Mouse (Mus musculus): ENCODE data around the gene Maml3. TPM values are rescaled to one million over a fixed set of nuclear protein-coding genes. Genes with fewer than 3 reads are reported as not detected.
A peak's percentile ranks its signal among the peaks of the same experiment; 100 is the strongest.

Maml3 gene
- polyA plus RNA-seq, 1 experiment from 2014 or later: 1.5 TPM

- Histone ChIP-seq H3K4me3 (no peak overlapping the region), H3K4me2 (no peak overlapping the region), H3K4me1 (peaks cover 42% of the 10 kb centered on the region), H3K9me3 (replicated peaks) (no peaks in the 10 kb centered on the region), H3K36me3 (no peaks in the 10 kb centered on the region), H3K27me3 (replicated peaks) (no peaks in the 10 kb centered on the region), H3K9ac (no peak overlapping the region), H3K27ac (no peak overlapping the region)
- WGBS (ENCODE audit: insufficient replicate concordance): 65% methylated on average over 3 of the region's 3 CpGs
- no peak for ATAC-seq
These were observed 62.2 kb downstream of the Maml3 start for GRCm38 (mm10) chr3:52042680-52043079.

DNA sequence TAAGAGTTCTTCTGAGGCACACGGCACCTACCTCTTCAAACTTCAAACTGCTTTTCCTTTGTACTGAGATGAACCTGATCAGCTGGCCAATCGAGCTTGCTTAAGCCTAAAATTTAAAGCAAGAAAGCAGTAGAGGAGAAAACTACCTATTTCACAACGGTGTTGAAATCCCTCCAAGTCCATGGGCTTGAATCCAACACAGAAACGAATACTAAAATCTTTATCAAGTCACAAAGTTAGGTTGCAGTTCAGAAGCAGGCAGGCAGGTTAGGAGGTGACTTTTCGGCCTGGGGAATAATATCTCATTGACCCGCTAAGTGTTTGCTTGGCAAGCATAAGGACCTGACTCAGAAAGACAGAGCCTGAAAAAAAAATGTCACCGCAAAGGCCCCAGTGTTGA, 64.9 kb downstream of the Maml3 start:
- Histone ChIP-seq H3K27me3 (replicated peaks) (no peaks in the 10 kb centered on the region), H3K36me3 (no peaks in the 10 kb centered on the region), H3K27ac (no peak overlapping the region), H3K9me3 (replicated peaks) (no peaks in the 10 kb centered on the region), H3K4me3 (no peak overlapping the region), H3K4me1 (peaks cover 21% of the 10 kb centered on the region), H3K9ac (no peak overlapping the region), H3K4me2 (no peak overlapping the region)
- WGBS (ENCODE audit: insufficient replicate concordance): 77% methylated on average over 7 of the region's 7 CpGs
- ATAC-seq: no peak

- no peak overlapping the region for H3K4me3 ChIP-seq
- H3K4me1 ChIP-seq: peaks cover 15% of the 10 kb centered on the region
- H3K4me2 ChIP-seq: no peak overlapping the region
- no peak overlapping the region for H3K27ac ChIP-seq
- no peak for ATAC-seq
- no peak overlapping the region for H3K9ac ChIP-seq
- no peaks in the 10 kb centered on the region for H3K9me3 ChIP-seq (replicated peaks)
- 67% methylated on average over 5 of the region's 5 CpGs for WGBS (ENCODE audit: insufficient replicate concordance)
- H3K36me3 ChIP-seq: no peaks in the 10 kb centered on the region
- H3K27me3 ChIP-seq (replicated peaks): no peaks in the 10 kb centered on the region
These were observed 67.6 kb downstream of the Maml3 start for GRCm38 (mm10) chr3:52037260-52037659.

DNA sequence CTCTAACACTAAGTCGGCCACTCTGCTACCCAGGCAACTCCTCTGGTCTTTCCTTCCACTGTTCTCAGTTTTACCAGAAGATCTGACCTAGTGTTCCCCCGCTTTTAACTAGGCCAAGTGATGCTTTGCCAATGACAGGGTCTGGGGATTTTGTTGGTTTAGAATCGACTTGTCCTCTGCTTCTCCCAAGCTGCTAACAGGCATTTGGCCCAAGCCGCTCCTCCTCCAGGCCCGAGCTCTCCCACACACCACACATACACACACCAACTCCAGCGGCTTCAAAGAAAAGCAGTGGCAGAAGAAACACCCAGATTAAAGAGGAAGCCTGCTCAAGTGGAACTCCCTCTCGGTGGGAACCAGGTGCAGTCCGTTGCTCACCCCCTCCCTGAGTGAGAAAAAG, 69.5 kb downstream of the Maml3 start:
- no peak for ATAC-seq
- H3K9ac ChIP-seq: no peak overlapping the region
- 46% methylated on average over 8 of the region's 8 CpGs for WGBS (ENCODE audit: insufficient replicate concordance)

GRCm38 (mm10) chr3:52033857-52034588, 70.9 kb downstream of the Maml3 start:
- Histone ChIP-seq H3K4me3 (no peak overlapping the region), H3K9ac (no peak overlapping the region), H3K36me3 (no peaks in the 10 kb centered on the region), H3K27me3 (replicated peaks) (no peaks in the 10 kb centered on the region), H3K27ac (no peak overlapping the region; the same call in 1 of the 2 replicates), H3K9me3 (replicated peaks) (no peaks in the 10 kb centered on the region), H3K4me1 (peaks cover 26% of the 10 kb centered on the region), H3K4me2 (no peak overlapping the region)
- 45% methylated on average over 14 of the region's 14 CpGs for WGBS (ENCODE audit: insufficient replicate concordance)
- no peak for ATAC-seq

More for the DNA sequence above, 69.5 kb downstream of the Maml3 start:
- H3K9me3 ChIP-seq (replicated peaks): no peaks in the 10 kb centered on the region
- no peak overlapping the region for H3K27ac ChIP-seq
- no peaks in the 10 kb centered on the region for H3K27me3 ChIP-seq (replicated peaks)
- peaks cover 16% of the 10 kb centered on the region for H3K4me1 ChIP-seq
- H3K4me2 ChIP-seq: no peak overlapping the region
- H3K36me3 ChIP-seq: no peaks in the 10 kb centered on the region
- no peak overlapping the region for H3K4me3 ChIP-seq

DNA sequence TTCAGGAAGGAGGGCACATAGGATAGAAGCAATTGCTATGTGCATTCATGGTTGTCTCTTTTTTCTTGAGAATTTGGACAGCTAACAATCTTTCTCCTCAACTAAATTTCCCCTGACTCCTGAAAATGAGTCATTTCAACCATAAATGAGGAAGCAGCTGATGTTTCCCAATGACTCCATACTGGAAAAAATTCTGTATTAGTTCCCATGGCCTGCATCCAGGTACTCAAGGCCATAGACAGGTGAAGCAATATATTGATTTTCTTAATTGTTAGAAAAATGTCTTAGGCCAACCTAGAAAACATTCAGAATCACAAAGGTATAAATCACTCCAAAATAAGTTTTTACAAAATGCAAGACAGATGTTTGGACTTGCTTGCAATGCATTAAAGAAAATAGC, 73.5 kb downstream of the Maml3 start:
- peaks cover 26% of the 10 kb centered on the region for H3K4me1 ChIP-seq
- H3K27me3 ChIP-seq (replicated peaks): no peaks in the 10 kb centered on the region
- no peaks in the 10 kb centered on the region for H3K36me3 ChIP-seq
- H3K9me3 ChIP-seq (replicated peaks): no peaks in the 10 kb centered on the region
- no peak overlapping the region for H3K27ac ChIP-seq
- H3K4me3 ChIP-seq: no peak overlapping the region
- ATAC-seq: no peak
- no peak overlapping the region for H3K4me2 ChIP-seq
- H3K9ac ChIP-seq: no peak overlapping the region

DNA sequence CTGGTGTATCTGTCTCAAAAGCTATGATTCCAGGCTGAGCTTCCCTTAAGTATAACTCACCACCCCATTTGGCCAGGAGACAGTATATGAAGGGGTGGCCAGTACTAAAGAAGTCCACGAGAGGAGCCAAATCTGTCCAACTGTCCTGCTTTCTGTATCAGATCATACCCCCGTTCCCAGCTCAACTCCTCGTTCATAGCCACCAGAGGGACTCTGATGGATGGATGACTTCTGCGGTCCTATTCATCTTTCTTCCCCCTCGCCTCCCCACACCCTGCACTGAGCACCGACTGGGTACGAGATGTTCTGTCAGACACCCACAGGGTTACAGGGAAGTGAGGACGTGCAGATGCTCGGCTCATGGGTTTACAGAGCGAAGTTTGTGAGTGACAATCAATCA, 74.8 kb downstream of the Maml3 start:
- ATAC-seq: no peak
- Histone ChIP-seq H3K27ac (no peak overlapping the region), H3K9ac (no peak overlapping the region)

GRCm38 (mm10) chr3:52029661-52030081, 75.2 kb downstream of the Maml3 start:
- Histone ChIP-seq H3K27me3 (replicated peaks) (no peaks in the 10 kb centered on the region), H3K9me3 (replicated peaks) (no peaks in the 10 kb centered on the region), H3K4me2 (peak overlapping the region; percentile 49), H3K36me3 (no peaks in the 10 kb centered on the region), H3K4me1 (peaks cover 21% of the 10 kb centered on the region), H3K9ac (no peak overlapping the region), H3K27ac (no peak overlapping the region; the same call in 1 of the 2 replicates), H3K4me3 (peak overlapping the region; percentile 26)
- 37% methylated on average over 12 of the region's 12 CpGs for WGBS (ENCODE audit: insufficient replicate concordance)
- ATAC-seq: no peak

More for the DNA sequence above, 74.8 kb downstream of the Maml3 start:
- Histone ChIP-seq H3K9me3 (replicated peaks) (no peaks in the 10 kb centered on the region), H3K27me3 (replicated peaks) (no peaks in the 10 kb centered on the region), H3K4me3 (peak overlapping the region; percentile 26; the same call in 1 of the 2 replicates), H3K4me1 (peaks cover 21% of the 10 kb centered on the region), H3K36me3 (no peaks in the 10 kb centered on the region), H3K4me2 (peak overlapping the region; percentile 49)
- 39% methylated on average over 10 of the region's 10 CpGs for WGBS (ENCODE audit: insufficient replicate concordance)

GRCm38 (mm10) chr3:52027972-52028371, 76.9 kb downstream of the Maml3 start:
- Histone ChIP-seq H3K4me3 (no peak overlapping the region), H3K9ac (no peak overlapping the region), H3K36me3 (no peaks in the 10 kb centered on the region), H3K4me2 (no peak overlapping the region), H3K27ac (no peak overlapping the region), H3K4me1 (peaks cover 14% of the 10 kb centered on the region; the same call in 1 of the 2 replicates), H3K9me3 (replicated peaks) (no peaks in the 10 kb centered on the region), H3K27me3 (replicated peaks) (no peaks in the 10 kb centered on the region)
- 62% methylated on average over 7 of the region's 7 CpGs for WGBS (ENCODE audit: insufficient replicate concordance)
- no peak for ATAC-seq

DNA sequence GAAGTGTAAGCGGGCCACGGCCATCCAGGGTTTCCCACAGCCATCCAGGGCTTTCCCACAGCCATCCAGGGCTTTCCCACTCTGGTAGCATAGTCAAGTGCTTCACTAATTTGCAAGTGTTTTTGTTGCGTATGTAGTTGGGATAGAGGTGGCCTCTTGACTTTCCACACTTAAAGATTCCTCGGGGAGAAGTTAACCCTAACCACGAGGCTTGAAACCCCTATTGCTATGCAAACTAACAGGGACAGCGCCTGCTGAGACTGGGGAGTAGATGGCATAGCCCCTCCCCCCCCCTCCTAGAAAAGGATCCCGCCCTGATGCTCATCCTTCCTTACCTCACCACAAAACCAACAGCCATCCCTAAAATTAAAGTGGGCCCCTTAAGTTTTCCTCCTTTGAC, 82.4 kb downstream of the Maml3 start:
- H3K27ac ChIP-seq: no peak overlapping the region
- 48% methylated on average over 7 of the region's 7 CpGs for WGBS (ENCODE audit: insufficient replicate concordance)
- no peak for ATAC-seq
- no peak overlapping the region for H3K4me2 ChIP-seq
- no peaks in the 10 kb centered on the region for H3K27me3 ChIP-seq (replicated peaks)
- no peak overlapping the region for H3K9ac ChIP-seq
- H3K36me3 ChIP-seq: no peaks in the 10 kb centered on the region
- no peak overlapping the region for H3K4me3 ChIP-seq
- 0 out of 2 replicates have a peak, but pooled peaks cover 11% of the 10 kb centered on the region for H3K4me1 ChIP-seq
- no peaks in the 10 kb centered on the region for H3K9me3 ChIP-seq (replicated peaks)

- Histone ChIP-seq H3K27ac (no peak overlapping the region), H3K9ac (no peak overlapping the region), H3K4me3 (no peak overlapping the region), H3K9me3 (replicated peaks) (no peaks in the 10 kb centered on the region), H3K4me1 (0 out of 2 replicates have a peak, but pooled peaks cover 8% of the 10 kb centered on the region), H3K27me3 (replicated peaks) (no peaks in the 10 kb centered on the region), H3K36me3 (no peaks in the 10 kb centered on the region), H3K4me2 (peak overlapping the region; percentile 35)
- no peak for ATAC-seq
- WGBS (ENCODE audit: insufficient replicate concordance): 65% methylated on average over 5 of the region's 5 CpGs
These were observed 86.8 kb downstream of the Maml3 start for GRCm38 (mm10) chr3:52018103-52018439.

GRCm38 (mm10) chr3:52017439-52018102, 87.3 kb downstream of the Maml3 start:
- H3K4me2 ChIP-seq: peak overlapping the region; percentile 35
- H3K4me3 ChIP-seq: no peak overlapping the region
- WGBS (ENCODE audit: insufficient replicate concordance): 57% methylated on average over 17 of the region's 17 CpGs

More at GRCm38 (mm10) chr3:52017439-52018102, 87.3 kb downstream of the Maml3 start:
- no peak overlapping the region for H3K9ac ChIP-seq
- no peak for ATAC-seq
- H3K4me1 ChIP-seq: 0 out of 2 replicates have a peak, but pooled peaks cover 3% of the 10 kb centered on the region
- H3K27ac ChIP-seq: no peak overlapping the region
- no peaks in the 10 kb centered on the region for H3K9me3 ChIP-seq (replicated peaks)
- H3K36me3 ChIP-seq: no peaks in the 10 kb centered on the region
- no peaks in the 10 kb centered on the region for H3K27me3 ChIP-seq (replicated peaks)

Data from liver, embryonic 12.5 days (tissue).